Mouse (Mus musculus): ENCODE measurements around the gene Crtc3.

DNA sequence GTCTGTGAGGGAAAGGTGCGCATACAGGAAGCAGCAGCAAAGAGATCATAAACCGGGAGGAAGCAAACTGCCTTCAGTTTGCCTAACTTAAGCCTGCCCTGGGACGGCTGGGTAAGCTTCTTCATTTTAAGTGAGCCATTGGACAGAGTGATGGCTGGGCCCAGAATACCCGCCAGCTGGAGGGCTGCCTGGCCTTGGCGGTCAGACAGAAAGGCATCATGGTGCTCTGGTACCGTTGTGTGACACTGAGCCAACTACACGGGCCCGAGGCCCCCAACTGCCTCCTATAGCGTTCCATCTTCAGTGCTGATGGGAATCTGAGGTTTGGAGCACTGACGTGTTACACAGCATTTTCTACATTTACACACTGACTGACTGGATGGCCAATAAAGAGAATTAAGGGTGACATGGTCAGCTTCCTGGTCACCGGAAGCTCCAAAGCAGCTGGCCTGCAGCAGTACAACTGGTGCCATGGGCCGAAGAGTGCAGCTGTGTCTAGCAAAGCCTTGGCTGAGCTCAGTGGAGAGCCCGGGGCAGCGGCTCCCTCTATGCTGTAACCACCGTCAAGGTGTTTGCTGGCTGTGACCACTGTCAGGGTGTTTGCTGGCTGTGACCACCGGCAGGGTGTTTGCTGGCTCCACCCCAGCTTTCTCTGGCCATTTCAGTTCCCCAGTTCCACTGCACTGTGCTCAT, 99.5 kb downstream of the Crtc3 start:
- TF ChIP-seq CTCF (IDR thresholded peaks at IDR 0.05; ENCODE audit: borderline replicate concordance, control insufficient read depth, extremely low read depth, insufficient read depth, low read length, poor library complexity) (no peak), POLR2A (IDR thresholded peaks at IDR 0.05; ENCODE audit: control insufficient read depth, extremely low read depth, insufficient read depth, low read length, poor library complexity) (no peak)

All from thymus, adult 2 months (tissue).